Mouse (Mus musculus) limb, embryonic 12.5 days (tissue): Measurements from ENCODE around the gene Rad21l. TPM values are rescaled to one million over a fixed set of nuclear protein-coding genes. Genes with fewer than 3 reads are reported as not detected.

Experiments used
- ATAC-seq: fragments of 200-750 bp; cut with Nextera tagmentation; 2 replicates; pipeline ENCODE4 v1.8.0; 2017; ENCODE audit warnings: low read depth, moderate TSS enrichment; ENCODE audit not compliant: insufficient number of reproducible peaks, insufficient read depth, low FRiP score, low TSS enrichment
- H3K27ac ChIP-seq: fragments of 300-500 bp; sonication (generic); 2 replicates; pipeline ENCODE4 v1.5.1; 2016; ENCODE audit warnings: mild to moderate bottlenecking, moderate library complexity
- H3K27me3 ChIP-seq: fragments of 300-500 bp; sonication (generic); 2 replicates; pipeline ENCODE4 v1.6.1; 2016; ENCODE audit warnings: mild to moderate bottlenecking, moderate library complexity
- H3K36me3 ChIP-seq: fragments of 300-500 bp; sonication (generic); 2 replicates; pipeline ENCODE4 v1.6.1; 2016; ENCODE audit warnings: mild to moderate bottlenecking, moderate library complexity
- H3K4me1 ChIP-seq: fragments of 300-500 bp; sonication (generic); replicated peaks from 2 replicates; pipeline ENCODE4 v1.6.1; 2016
- H3K4me2 ChIP-seq: fragments of 300-500 bp; sonication (generic); 2 replicates; pipeline ENCODE4 v1.6.1; 2016; ENCODE audit warnings: mild to moderate bottlenecking, moderate library complexity
- H3K4me3 ChIP-seq: fragments of 300-500 bp; sonication (generic); replicated peaks from 2 replicates; pipeline ENCODE4 v1.5.1; 2016; ENCODE audit warnings: mild to moderate bottlenecking
- H3K9ac ChIP-seq: fragments of 300-500 bp; sonication (generic); replicated peaks from 2 replicates; pipeline ENCODE4 v1.6.1; 2016; ENCODE audit warnings: mild to moderate bottlenecking, moderate library complexity
- H3K9me3 ChIP-seq: fragments of 300-500 bp; sonication (generic); 2 replicates; pipeline ENCODE4 v1.6.1; 2016; ENCODE audit warnings: mild to moderate bottlenecking, moderate library complexity
- WGBS: fragments of 180-500 bp; shearing (Covaris S2); methylation state at CpG from one replicate; pipeline ENCODE4 v1.1.7; 2016; 5-methylcytosine and 5-hydroxymethylcytosine counted together
- polyA plus RNA-seq: library from polyadenylated mRNA; unstranded; fragments of >200 nt; fragmentation: Nextera tagmentation; extraction: Ambion mirVana; gene quantifications from 2 replicates; pipeline ENCODE4 v1.2.1, GENCODE M21; 2016

Rad21l gene
- polyA plus RNA-seq = not detected in 2 replicates

DNA sequence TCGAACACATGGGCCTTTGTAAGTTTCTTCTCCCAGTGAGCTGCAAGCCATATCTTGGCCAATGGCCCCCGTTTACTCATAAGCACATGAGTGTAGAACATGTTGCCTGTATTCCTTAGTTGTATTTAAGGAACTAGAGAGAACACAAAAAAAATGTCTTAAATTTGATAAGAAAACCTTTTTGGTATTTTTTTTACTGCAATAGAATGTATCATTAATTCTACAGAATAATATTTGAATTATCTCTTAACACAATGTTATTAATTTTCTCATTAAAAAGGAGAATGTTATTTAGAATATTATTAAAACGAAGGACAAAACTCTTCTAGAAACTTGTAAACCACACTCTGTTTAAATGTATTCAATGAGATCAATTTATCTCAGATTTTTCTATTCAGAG lies at the start of gene Rad21l:
Gene Rad21l, minus strand, starts transcription at position 101 of the 400 bp plus-strand sequence.
- no peak within 1 kb of the TSS for H3K4me3 ChIP-seq
- H3K36me3 ChIP-seq = no peaks in the 10 kb centered on the region
- H3K4me2 ChIP-seq = no peak within 1 kb of the TSS
- H3K27ac ChIP-seq = no peak within 1 kb of the TSS
- no peaks in the 10 kb centered on the region for H3K9me3 ChIP-seq
- no peak for ATAC-seq
- H3K27me3 ChIP-seq = peaks cover 22% of the 10 kb centered on the region
- WGBS = 76% methylated on average over 3 of the region's 3 CpGs
- no peak within 1 kb of the TSS for H3K9ac ChIP-seq
- H3K4me1 ChIP-seq = no peaks in the 10 kb centered on the region

GRCm38 (mm10) chr2:151716318-151717055 lies 48.2 kb upstream of the Rad21l start:
- peaks cover 68% of the 10 kb centered on the region for H3K36me3 ChIP-seq
- no peaks in the 10 kb centered on the region for H3K27me3 ChIP-seq
- no peaks in the 10 kb centered on the region for H3K9me3 ChIP-seq
- H3K9ac ChIP-seq = no peak overlapping the region
- no peaks in the 10 kb centered on the region for H3K4me1 ChIP-seq
- H3K4me3 ChIP-seq = no peak overlapping the region
- ATAC-seq = no peak
- H3K27ac ChIP-seq = no peak overlapping the region
- no peak overlapping the region for H3K4me2 ChIP-seq
- 88% methylated on average over 2 of the region's 2 CpGs for WGBS

DNA sequence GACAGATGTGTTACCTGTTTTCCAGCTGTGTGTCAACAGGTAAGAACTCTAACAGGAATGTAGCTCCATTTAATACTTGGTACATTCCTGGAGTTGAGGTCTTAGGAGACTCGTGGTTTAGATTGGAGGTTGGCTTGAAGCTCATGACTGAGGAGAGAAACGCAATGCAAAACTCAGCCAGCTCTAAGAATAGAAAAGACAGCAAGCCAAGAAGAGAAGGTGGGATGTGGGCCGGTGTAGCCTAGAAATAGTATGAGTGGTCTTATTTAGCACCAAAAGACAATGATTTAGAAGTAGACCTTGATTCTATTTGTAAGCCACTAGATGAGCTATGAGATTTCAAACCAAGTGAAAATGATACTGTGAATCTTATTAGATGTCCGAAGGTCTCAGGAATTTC lies 47.2 kb upstream of the Rad21l start:
- Histone ChIP-seq H3K9ac (no peak overlapping the region), H3K36me3 (peaks cover 58% of the 10 kb centered on the region), H3K4me2 (no peak overlapping the region), H3K27me3 (no peaks in the 10 kb centered on the region), H3K27ac (no peak overlapping the region), H3K4me1 (no peaks in the 10 kb centered on the region), H3K4me3 (no peak overlapping the region), H3K9me3 (no peaks in the 10 kb centered on the region)
- WGBS = 92% methylated on average over 4 of the region's 4 CpGs
- no peak for ATAC-seq

DNA sequence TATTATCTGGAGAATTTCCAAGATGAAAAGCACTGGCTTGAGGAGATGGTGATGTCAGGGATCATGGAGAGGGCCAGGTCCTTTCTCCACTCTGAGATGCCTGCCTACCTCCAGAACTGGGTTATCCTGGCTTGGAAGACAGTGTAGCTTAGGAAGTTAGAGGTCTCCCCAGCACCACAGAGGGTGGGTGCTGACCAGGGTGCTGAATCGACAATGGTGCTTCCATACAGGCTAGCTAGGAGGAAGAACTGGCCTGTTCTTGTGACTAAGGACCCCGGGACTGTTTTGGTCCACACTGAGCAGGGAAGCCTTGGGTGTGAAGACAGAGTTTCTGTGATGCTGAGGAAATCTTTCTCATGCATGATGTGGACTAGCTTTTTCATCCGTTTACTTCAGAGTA lies 44.3 kb upstream of the Rad21l start:
- WGBS = 25% methylated on average over 3 of the region's 3 CpGs
- Histone ChIP-seq H3K9me3 (no peaks in the 10 kb centered on the region), H3K4me3 (no peak overlapping the region), H3K9ac (no peak overlapping the region), H3K36me3 (peaks cover 30% of the 10 kb centered on the region), H3K27me3 (no peaks in the 10 kb centered on the region), H3K4me2 (no peak overlapping the region), H3K4me1 (no peaks in the 10 kb centered on the region), H3K27ac (no peak overlapping the region)
- ATAC-seq = no peak

- H3K4me2 ChIP-seq = peak overlapping the region; percentile 99
- peak overlapping the region; percentile 81 for H3K9ac ChIP-seq
- 3% methylated on average over 17 of the region's 17 CpGs for WGBS
- peaks cover 62% of the 10 kb centered on the region for H3K27me3 ChIP-seq
- peak overlapping the region; percentile 72 for H3K4me3 ChIP-seq
- H3K4me1 ChIP-seq = peaks cover 5% of the 10 kb centered on the region; the same call in 1 of the 2 replicates
- no peak overlapping the region for H3K27ac ChIP-seq
- peak; percentile 49; the same call in 1 of the 2 replicates for ATAC-seq
- H3K9me3 ChIP-seq = no peaks in the 10 kb centered on the region
- no peaks in the 10 kb centered on the region for H3K36me3 ChIP-seq
Observed at GRCm38 (mm10) chr2:151702851-151703190, 34.5 kb upstream of the Rad21l start.

- no peak overlapping the region for H3K27ac ChIP-seq
- WGBS = under 1% methylated on average over 76 of the region's 97 CpGs
- no peaks in the 10 kb centered on the region for H3K9me3 ChIP-seq
- peak overlapping the region; percentile 99 for H3K4me2 ChIP-seq
- H3K36me3 ChIP-seq = no peaks in the 10 kb centered on the region
- peak overlapping the region; percentile 81 for H3K9ac ChIP-seq
- ATAC-seq = peak; percentile 79
- peaks cover 62% of the 10 kb centered on the region for H3K27me3 ChIP-seq
- H3K4me1 ChIP-seq = peaks cover 5% of the 10 kb centered on the region; the same call in 1 of the 2 replicates
- peak overlapping the region; percentile 72 for H3K4me3 ChIP-seq
Observed at GRCm38 (mm10) chr2:151702146-151702850, 34.0 kb upstream of the Rad21l start.

- Histone ChIP-seq H3K27me3 (peaks cover 62% of the 10 kb centered on the region), H3K9ac (peak within 1 kb of the TSS; percentile 81), H3K4me3 (peak within 1 kb of the TSS; percentile 72), H3K27ac (no peak within 1 kb of the TSS), H3K36me3 (no peaks in the 10 kb centered on the region), H3K4me2 (peak within 1 kb of the TSS; percentile 99), H3K9me3 (no peaks in the 10 kb centered on the region), H3K4me1 (peaks cover 5% of the 10 kb centered on the region; the same call in 1 of the 2 replicates)
- ATAC-seq = no peak; the same call in 1 of the 2 replicates
- 4% methylated on average over 25 of the region's 25 CpGs for WGBS
Observed at GRCm38 (mm10) chr2:151701231-151702145, 33.2 kb upstream of the Rad21l start, which contains the start of gene Tmem74b. Gene Tmem74b, plus strand, starts transcription at chr2:151702008.

DNA sequence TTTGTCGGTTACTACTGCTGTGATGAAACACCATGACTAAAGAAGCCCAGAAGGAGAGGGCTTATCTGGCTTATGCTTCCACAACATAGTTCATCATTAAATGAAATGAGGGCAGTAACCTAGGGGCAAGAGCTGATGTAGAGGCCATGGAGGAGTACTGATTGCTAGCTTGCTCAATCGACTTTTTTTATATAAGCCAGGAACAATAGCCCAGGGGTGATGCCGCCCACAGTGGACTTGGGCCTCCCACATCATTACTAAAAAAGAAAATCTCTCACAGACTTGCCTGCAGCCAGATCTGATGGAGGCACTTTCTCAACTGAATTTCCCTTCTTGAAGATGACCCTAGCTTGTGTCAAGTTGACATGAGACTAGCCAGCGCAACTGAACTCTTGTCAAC lies 14.6 kb upstream of the Rad21l start:
- WGBS = 88% methylated on average over 4 of the region's 4 CpGs

GRCm38 (mm10) chr2:151682357-151682756 lies 14.0 kb upstream of the Rad21l start:
- Histone ChIP-seq H3K9me3 (no peaks in the 10 kb centered on the region), H3K27me3 (peaks cover 3% of the 10 kb centered on the region; the same call in 1 of the 2 replicates), H3K27ac (no peak overlapping the region), H3K36me3 (no peaks in the 10 kb centered on the region), H3K4me1 (no peaks in the 10 kb centered on the region), H3K4me2 (no peak overlapping the region), H3K9ac (no peak overlapping the region), H3K4me3 (no peak overlapping the region)
- ATAC-seq = no peak
- WGBS = 55% methylated on average over 3 of the region's 3 CpGs

More for the DNA sequence above, 14.6 kb upstream of the Rad21l start:
- Histone ChIP-seq H3K4me3 (no peak overlapping the region), H3K36me3 (no peaks in the 10 kb centered on the region), H3K27ac (no peak overlapping the region), H3K4me1 (no peaks in the 10 kb centered on the region), H3K9ac (no peak overlapping the region), H3K4me2 (no peak overlapping the region), H3K9me3 (no peaks in the 10 kb centered on the region), H3K27me3 (peaks cover 3% of the 10 kb centered on the region; the same call in 1 of the 2 replicates)
- ATAC-seq = no peak

GRCm38 (mm10) chr2:151676234-151676633 lies 7.9 kb upstream of the Rad21l start:
- no peak for ATAC-seq
- 62% methylated on average over 2 of the region's 2 CpGs for WGBS

GRCm38 (mm10) chr2:151670968-151671329 lies 2.6 kb upstream of the Rad21l start:
- no peak overlapping the region for H3K4me3 ChIP-seq
- H3K27ac ChIP-seq = no peak overlapping the region
- peaks cover 22% of the 10 kb centered on the region for H3K27me3 ChIP-seq
- no peaks in the 10 kb centered on the region for H3K4me1 ChIP-seq
- WGBS = 37% methylated on average over 1 of the region's 1 CpGs
- no peak overlapping the region for H3K4me2 ChIP-seq
- no peaks in the 10 kb centered on the region for H3K9me3 ChIP-seq
- H3K36me3 ChIP-seq = no peaks in the 10 kb centered on the region
- H3K9ac ChIP-seq = no peak overlapping the region
- ATAC-seq = no peak

More at GRCm38 (mm10) chr2:151676234-151676633, 7.9 kb upstream of the Rad21l start:
- H3K4me3 ChIP-seq = no peak overlapping the region
- H3K27me3 ChIP-seq = peaks cover 3% of the 10 kb centered on the region; the same call in 1 of the 2 replicates
- H3K9ac ChIP-seq = no peak overlapping the region
- H3K4me2 ChIP-seq = no peak overlapping the region
- H3K9me3 ChIP-seq = no peaks in the 10 kb centered on the region
- no peak overlapping the region for H3K27ac ChIP-seq
- no peaks in the 10 kb centered on the region for H3K36me3 ChIP-seq
- H3K4me1 ChIP-seq = no peaks in the 10 kb centered on the region
